Mouse (Mus musculus): ENCODE data around the gene Clcn6.

GRCm38 (mm10) chr4:148030506-148030905 lies 8.1 kb downstream of the Clcn6 start:
- TF ChIP-seq GATA1 (IDR thresholded peaks at IDR 0.05; ENCODE audit: low read length), result no peak
- no peak for TF ChIP-seq TAL1 (IDR thresholded peaks at IDR 0.05; ENCODE audit: low read length)

All from erythroblast, embryonic 14.5 days (primary cell).